Mouse (Mus musculus) cerebellum, postnatal 25 days (tissue): Measurements from ENCODE around the gene Rhbdl3.

Source experiments
- DNase-seq, 2 experiments: peaks; one replicate each; pipeline ENCODE4 v3.0.0; 2021; ENCODE audit warnings: mixed read lengths in 2 of 2

Gene Rhbdl3

DNA sequence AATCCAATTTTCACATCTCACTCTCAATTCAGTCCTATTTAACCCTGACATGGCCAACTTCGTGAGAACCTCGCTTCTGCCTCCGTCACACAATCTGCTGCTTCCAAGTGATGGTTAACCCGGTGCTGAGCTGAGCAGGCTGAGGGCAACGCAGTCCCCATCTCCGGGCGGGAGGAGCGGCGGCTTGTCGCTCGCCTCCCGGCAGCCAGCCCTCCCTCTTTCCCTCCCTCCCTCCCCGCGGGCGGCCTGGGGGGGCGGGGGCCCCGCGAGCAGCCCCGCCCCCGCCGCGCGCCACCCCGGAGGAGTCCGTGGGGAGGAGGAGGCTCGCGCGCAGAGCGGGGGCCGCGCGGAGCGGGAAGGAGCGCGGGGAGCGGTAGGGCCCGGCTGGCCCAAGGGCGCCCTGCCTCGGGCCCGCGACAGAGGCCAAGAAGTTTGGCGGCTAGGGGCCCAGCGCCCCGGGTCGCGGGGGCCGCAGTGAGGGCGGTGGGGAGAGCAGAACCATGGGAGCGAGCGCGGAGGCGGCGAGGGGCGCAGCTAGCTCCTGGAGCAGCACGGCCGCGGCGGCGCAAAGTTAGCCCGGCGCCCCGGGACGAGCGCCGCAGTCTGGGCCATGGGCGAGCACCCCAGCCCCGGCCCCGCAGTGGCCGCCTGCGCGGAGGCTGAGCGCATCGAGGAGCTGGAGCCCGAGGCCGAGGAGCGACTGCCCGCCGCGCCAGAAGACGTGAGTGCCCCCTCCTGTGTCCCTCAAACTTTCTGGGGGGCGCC, at the start of gene Rhbdl3:
Gene Rhbdl3 (plus strand): TSS at position 362 of the 765 bp plus-strand sequence.
- DNase-seq: peak; percentile 50 to 66

DNA sequence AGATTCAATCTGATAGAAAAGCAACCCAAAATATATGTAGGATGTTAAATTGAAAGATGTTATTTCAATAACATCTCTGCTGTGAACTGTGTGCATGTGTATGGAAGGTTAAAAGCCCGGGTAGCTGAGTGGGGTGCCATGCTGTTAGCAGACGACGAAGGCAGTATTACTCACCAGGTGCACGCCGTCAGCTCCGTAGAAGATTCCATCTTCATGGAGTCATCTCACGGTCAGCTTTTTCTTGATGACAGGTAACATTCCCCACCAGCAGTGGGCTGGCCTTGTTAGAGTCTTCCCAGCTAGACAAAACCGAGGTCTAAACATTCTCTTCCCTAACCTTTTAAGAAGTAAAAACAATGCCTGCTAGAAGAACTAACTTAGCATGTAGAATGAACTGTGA, 36.6 kb upstream of the Rhbdl3 start:
- no peak for DNase-seq

- no peak for DNase-seq
Measured at GRCm38 (mm10) chr11:80271096-80271495, 29.6 kb upstream of the Rhbdl3 start.

- DNase-seq: no peak
Measured at GRCm38 (mm10) chr11:80275011-80275410, 25.7 kb upstream of the Rhbdl3 start.

- no peak for DNase-seq
Measured at GRCm38 (mm10) chr11:80278054-80278453, 22.7 kb upstream of the Rhbdl3 start.

DNA sequence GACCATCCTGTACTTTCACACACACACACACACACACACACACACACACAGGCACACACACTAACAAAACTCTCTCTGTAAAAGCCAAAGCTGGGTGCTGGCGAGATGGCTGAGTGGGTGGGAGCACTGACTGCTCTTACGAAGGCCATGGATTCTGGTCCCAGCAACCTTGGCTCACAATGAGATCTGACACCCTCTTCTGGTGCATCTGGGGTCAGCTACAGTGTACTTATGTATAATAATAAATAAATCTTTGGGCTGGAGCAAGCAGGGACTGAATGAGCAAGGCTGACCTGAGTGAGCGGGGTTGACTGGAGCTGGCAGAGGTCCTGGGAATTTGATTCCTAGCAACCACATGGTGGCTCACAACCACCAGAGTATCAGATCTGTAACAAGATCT, 16.9 kb upstream of the Rhbdl3 start:
- no peak for DNase-seq

- DNase-seq: no peak
Measured at GRCm38 (mm10) chr11:80284641-80285040, 16.1 kb upstream of the Rhbdl3 start.

DNA sequence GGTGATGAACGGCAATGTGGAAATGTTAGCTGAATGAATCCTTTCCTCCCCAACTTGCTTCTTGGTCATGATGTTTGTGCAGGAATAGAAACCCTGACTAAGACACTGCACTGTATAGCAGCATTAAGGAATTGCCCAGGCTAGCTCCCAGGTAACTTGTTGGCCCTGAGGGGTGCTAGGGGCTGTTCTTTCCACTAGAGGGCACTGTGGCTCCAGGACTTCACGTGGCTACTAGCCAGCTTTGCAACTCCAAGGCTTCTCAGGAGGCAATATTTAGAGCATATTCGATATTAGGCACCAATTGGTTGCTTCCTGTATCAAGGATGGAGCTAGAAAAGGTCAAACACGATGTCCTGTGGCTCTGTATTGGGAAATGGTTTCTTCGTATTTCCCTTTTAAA, 13.6 kb upstream of the Rhbdl3 start:
- DNase-seq: peak; percentile 76 to 86

- DNase-seq: peak; percentile 50
Measured at GRCm38 (mm10) chr11:80289701-80290445, 10.8 kb upstream of the Rhbdl3 start.

- DNase-seq: no peak
Measured at GRCm38 (mm10) chr11:80291004-80291403, 9.7 kb upstream of the Rhbdl3 start.

DNA sequence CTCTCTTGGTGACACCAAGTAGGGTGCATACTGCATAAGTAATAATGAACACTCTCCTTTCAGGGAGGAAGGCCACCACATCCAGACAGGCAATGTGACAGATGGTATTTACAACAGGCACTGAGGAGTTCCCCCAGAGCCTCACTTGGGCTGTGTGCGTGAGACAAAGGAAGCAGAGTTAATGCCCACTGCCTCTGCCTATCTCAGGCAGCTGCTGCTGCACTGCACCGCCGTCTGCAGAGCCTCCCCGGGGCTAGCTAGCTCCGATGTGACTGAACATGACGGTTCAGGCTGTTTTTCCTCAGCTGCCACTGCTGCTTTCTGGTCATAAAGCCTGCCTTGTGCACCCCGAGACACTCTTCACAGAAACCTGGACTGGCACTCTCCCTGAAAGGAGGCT, 8.2 kb upstream of the Rhbdl3 start:
- DNase-seq: no peak

GRCm38 (mm10) chr11:80295066-80295465, 5.6 kb upstream of the Rhbdl3 start:
- DNase-seq: no peak

- DNase-seq: peak in 1 of 2 experiments; percentile 27
Measured at GRCm38 (mm10) chr11:80295785-80296184, 4.9 kb upstream of the Rhbdl3 start.

- DNase-seq: no peak
Measured at GRCm38 (mm10) chr11:80299513-80300235, 1.0 kb upstream of the Rhbdl3 start.

DNA sequence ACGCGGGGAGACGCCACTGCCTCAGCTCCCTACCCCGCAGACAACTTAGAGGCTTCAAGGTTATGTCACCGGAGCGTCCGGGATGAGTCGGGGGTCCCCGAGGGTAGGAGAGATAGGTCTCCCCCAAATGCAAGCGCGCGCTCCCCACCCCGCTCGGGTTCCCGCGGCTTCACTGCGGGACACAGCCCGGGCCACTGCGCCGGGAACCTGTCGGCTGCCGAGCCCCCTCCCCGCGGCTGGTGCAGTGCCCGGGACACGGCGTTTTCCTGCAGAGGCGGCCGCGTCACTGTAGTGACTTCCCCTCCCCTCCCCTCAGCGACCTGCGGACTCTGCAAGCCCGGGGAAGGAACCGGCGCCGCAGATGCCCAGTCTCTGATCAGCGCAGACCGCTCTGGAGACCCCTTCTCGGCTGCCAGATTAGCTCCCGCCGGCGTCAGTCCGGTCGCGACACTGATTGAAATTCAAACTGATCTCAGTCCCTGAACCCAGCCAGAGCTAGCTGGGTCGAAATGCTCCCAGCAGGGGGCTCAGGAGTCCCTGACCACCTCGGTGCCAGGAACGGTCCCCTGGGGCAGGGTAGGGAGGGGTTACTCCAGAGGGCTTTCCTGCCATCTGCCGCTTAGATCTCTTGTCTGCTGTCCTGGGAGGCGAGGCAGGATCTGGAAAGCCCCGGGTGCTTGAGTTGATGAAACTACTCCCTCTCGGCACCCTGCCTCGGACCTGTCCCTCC, 769 bp downstream of the Rhbdl3 start:
- peak; percentile 47 to 54 for DNase-seq

DNA sequence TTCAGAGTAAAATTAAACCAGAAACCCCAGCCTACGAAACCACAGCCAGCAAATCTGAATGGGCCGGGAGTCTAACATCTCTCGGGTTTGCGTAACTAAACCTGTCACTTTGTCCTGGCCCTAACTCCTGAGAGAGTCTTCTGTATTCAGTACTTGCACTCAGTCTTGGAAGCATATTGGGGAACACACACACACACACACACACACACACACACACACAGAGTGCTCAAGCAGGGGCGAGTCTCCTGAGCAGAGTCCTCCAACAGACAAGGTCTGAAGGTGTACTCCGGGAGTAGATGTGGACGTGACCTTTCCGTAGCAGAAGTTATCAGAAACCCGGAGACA, 1.3 kb downstream of the Rhbdl3 start:
- peak; percentile 29 to 33 for DNase-seq

DNA sequence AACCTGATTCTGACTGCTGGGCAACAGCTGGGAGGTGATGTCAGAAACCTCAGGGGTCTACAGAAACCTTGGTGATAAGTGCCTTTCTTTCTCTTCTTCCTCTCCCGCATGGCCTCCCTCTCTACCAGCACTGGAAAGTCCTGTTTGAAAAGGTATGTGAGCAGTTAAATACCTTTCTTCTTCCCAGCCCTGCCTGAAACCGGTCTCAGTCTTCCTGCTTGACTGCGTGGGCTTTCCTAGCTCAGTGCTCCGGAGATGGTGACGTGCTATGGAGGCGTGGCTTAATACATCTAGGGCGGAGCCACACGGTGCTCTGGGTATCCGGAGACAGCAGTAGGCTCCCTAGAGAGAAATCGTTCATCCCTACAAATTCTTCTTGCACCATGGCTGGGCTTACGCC, 1.8 kb downstream of the Rhbdl3 start:
- DNase-seq: peak; percentile 46 to 73

DNA sequence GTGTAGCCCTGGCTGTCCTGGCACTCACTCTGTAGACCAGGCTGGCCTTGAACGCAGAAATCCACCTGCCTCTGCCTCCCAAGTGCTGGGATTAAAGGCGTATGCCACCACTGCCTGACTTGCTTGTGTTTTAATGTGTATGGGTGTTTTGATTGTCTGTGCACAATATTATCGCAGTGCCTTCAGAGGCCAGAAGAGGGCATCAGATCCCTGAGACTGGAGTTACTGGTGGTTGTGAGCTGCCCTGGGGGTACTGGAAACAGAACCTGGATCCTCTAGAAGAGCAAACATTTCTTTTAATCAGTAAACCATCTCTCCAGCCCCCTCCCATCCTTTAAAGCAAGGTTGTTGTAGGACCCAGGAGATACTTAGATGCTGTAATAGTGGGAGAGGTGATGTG, 3.0 kb downstream of the Rhbdl3 start:
- no peak for DNase-seq

GRCm38 (mm10) chr11:80304846-80305245, 4.1 kb downstream of the Rhbdl3 start:
- DNase-seq: no peak

DNA sequence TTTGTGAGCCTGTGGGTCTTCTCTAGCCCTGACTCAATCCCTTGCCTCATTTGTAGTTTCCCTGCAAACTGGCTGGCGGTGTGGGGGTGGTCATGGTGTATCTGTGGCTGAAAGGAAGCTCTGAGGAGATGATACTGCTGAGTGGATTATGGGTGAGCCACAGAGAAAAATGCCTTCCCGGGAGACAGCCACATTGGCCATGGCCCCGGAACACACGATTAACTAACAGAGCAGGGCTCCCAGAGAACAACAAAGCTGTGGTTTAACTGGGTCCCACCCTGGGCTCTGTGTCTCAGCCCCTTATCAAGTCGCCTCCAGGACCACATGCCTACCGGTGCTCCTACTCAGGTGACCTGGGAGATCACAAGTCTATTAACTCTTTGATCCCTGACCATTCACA, 7.8 kb downstream of the Rhbdl3 start:
- DNase-seq: no peak

DNA sequence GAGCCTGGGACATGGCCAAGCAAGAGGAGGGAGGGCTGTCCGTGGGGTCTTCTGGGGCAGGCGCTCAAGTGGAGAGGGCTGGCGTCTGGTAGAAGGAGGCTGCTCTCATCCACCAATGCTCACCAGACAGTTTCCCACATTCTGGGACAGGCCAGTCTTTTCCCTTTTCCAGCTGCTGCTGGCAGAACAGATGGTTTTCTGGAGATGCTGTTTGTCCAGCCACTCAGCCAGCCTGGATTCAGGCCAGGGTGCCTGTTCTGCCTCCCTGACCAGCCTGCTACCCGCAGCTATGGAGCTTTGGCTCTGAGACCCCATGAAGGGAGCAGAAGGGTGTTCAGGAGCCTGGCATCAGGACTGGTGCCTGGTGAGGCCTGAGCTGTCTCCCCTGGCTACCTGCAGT, 10.6 kb downstream of the Rhbdl3 start:
- no peak for DNase-seq

DNA sequence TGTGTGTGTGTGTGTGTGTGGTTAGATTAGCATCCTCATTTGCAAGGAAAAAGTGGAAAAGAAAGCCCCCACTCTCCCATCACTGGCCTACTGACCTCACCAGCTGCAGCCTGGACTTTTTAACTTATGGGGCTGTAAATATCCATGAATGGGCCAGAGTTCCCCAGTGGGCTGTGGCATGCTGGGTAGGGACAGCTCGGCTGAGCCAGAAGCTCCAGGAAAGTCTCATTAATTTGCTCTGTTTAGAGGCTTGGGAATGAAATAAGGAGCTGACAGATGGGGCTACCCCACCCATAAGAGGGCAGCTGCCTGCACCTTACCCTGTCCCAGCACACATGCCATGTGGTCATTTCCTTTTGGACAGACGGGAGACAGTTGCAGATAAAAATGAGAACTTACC, 11.3 kb downstream of the Rhbdl3 start:
- no peak for DNase-seq

GRCm38 (mm10) chr11:80312565-80312964, 11.9 kb downstream of the Rhbdl3 start:
- DNase-seq: no peak
